Comparison of ENCODE assay signal across 9 mouse cellular contexts in the genomic region with DNA sequence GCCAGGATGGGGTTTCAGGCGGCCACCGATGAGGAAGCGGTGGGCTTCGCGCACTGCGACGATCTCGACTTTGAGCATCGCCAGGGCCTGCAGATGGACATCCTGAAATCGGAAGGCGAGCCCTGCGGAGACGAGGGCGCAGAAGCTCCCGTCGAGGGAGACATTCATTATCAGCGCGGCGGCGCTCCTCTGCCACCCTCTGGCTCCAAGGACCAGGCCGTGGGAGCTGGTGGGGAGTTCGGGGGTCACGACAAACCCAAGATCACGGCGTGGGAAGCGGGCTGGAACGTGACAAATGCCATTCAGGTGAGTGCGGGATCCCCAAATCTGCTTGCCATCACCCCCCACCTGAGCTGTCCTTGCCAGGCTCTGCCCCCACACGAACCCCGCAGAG. TPM values are rescaled to one million over a fixed set of nuclear protein-coding genes. Genes with fewer than 3 reads are reported as not detected.
DNase-seq lines count a peak whose midpoint lies in the region; ATAC-seq and TF ChIP-seq lines count a peak whose summit lies in the region.
"Had no signal": no experiment of that assay in that cellular context is flagged by ENCODE, and none has a peak within 500 bp of the region (broad histone marks: within the 10 kb centered on the region; RNA-seq: fewer than 3 reads in every experiment).

No protein-coding gene starts in this region.

- H3K27me3 ChIP-seq in intestine, embryonic 14.5 days (replicated peaks; ENCODE audit: control insufficient read depth, insufficient read depth, low read length): peaks cover 100% of the 10 kb centered on the region
- H3K27me3 ChIP-seq in intestine, embryonic 15.5 days (replicated peaks): peaks cover 97% of the 10 kb centered on the region
- peaks cover 96% of the 10 kb centered on the region for H3K27me3 ChIP-seq in forebrain, embryonic 11.5 days (ENCODE audit: control insufficient read depth, insufficient read depth, low read length)
- peaks cover 98% of the 10 kb centered on the region for H3K27me3 ChIP-seq in limb, embryonic 15.5 days

- no peaks in the 10 kb centered on the region for H3K36me3 ChIP-seq in intestine, embryonic 14.5 days (ENCODE audit: control insufficient read depth, insufficient read depth, low read length)
- no peaks in the 10 kb centered on the region for H3K36me3 ChIP-seq in intestine, embryonic 15.5 days
- H3K36me3 ChIP-seq in ES-E14 (ENCODE audit: control insufficient read depth, insufficient read depth, low read length, poor library complexity, severe bottlenecking): no peaks in the 10 kb centered on the region
- no peaks in the 10 kb centered on the region for H3K36me3 ChIP-seq in forebrain, embryonic 11.5 days (ENCODE audit: control insufficient read depth, insufficient read depth, low read length)
- H3K36me3 ChIP-seq in limb, embryonic 15.5 days: no peaks in the 10 kb centered on the region

- DNase-seq in intestine, embryonic 14.5 days (ENCODE audit: low spot score): peak; percentile 53
- DNase-seq in ES-E14 (ENCODE audit: low read depth, low spot score): no peak
- peak; percentile 64 for DNase-seq in forebrain, embryonic 11.5 days (ENCODE audit: low spot score)
- DNase-seq in natural killer cell, adult 2 months (ENCODE audit: low spot score in 2 of 2): no peak
- DNase-seq in spleen, postnatal 10 days (ENCODE audit: low spot score in 2 of 2): no peak

- no peaks in the 10 kb centered on the region for H3K9me3 ChIP-seq in intestine, embryonic 14.5 days (ENCODE audit: control insufficient read depth, low read length)
- H3K9me3 ChIP-seq in intestine, embryonic 15.5 days: no peaks in the 10 kb centered on the region
- no peaks in the 10 kb centered on the region for H3K9me3 ChIP-seq in ES-E14 (ENCODE audit: control insufficient read depth, insufficient read depth, low read depth, low read length)
- no peaks in the 10 kb centered on the region for H3K9me3 ChIP-seq in forebrain, embryonic 11.5 days (ENCODE audit: control insufficient read depth, low read length)
- no peaks in the 10 kb centered on the region for H3K9me3 ChIP-seq in limb, embryonic 15.5 days

- in situ Hi-C loops in ES-E14 (cut with MboI; ENCODE audit: low sequenced_read_pairs in 2 of 2, unreplicated experiment in 2 of 2): no loop called here

- H3K27ac ChIP-seq in intestine, embryonic 14.5 days (ENCODE audit: low read depth): no peak overlapping the region
- no peak overlapping the region for H3K27ac ChIP-seq in intestine, embryonic 15.5 days
- no peak overlapping the region for H3K27ac ChIP-seq in ES-E14 (ENCODE audit: insufficient read depth, low read depth, low read length, poor library complexity, severe bottlenecking)
- H3K27ac ChIP-seq in forebrain, embryonic 11.5 days (ENCODE audit: low read depth, low read length): peak overlapping the region; percentile 25; the same call in 1 of the 2 replicates
- H3K27ac ChIP-seq in limb, embryonic 15.5 days: no peak overlapping the region

- H3K4me3 ChIP-seq in intestine, embryonic 14.5 days (ENCODE audit: low read depth, low read length): no peak overlapping the region
- no peak overlapping the region for H3K4me3 ChIP-seq in intestine, embryonic 15.5 days (replicated peaks)
- peak overlapping the region; percentile 18 to 60; a peak in 2 of 4 replicates for H3K4me3 ChIP-seq in ES-E14 (ENCODE audit: insufficient read depth in 1 of 2, low read depth in 1 of 2, low read length in 2 of 2, poor library complexity in 1 of 2, severe bottlenecking in 1 of 2)
- H3K4me3 ChIP-seq in forebrain, embryonic 11.5 days (ENCODE audit: low read depth, low read length): peak overlapping the region; percentile 30
- peak overlapping the region; percentile 28; the same call in 1 of the 2 replicates for H3K4me3 ChIP-seq in limb, embryonic 15.5 days

- H3K4me2 ChIP-seq in intestine, embryonic 14.5 days (ENCODE audit: low read length): no peak overlapping the region
- no peak overlapping the region for H3K4me2 ChIP-seq in intestine, embryonic 15.5 days (replicated peaks)
- peak overlapping the region; percentile 26; the same call in 1 of the 2 replicates for H3K4me2 ChIP-seq in forebrain, embryonic 11.5 days (ENCODE audit: low read depth, low read length, severe bottlenecking)
- peak overlapping the region; percentile 35 for H3K4me2 ChIP-seq in limb, embryonic 15.5 days

- H3K4me1 ChIP-seq in intestine, embryonic 14.5 days (replicated peaks; ENCODE audit: control insufficient read depth, insufficient read depth, low read length): 0 out of 2 replicates have a peak, but pooled peaks cover 3% of the 10 kb centered on the region
- H3K4me1 ChIP-seq in intestine, embryonic 15.5 days (replicated peaks): peaks cover 15% of the 10 kb centered on the region
- H3K4me1 ChIP-seq in ES-E14 (ENCODE audit: control insufficient read depth in 2 of 2, insufficient read depth in 2 of 2, low read length in 2 of 2, poor library complexity in 1 of 2): peaks cover 0 to 21% of the 10 kb centered on the region in 2 experiments; a peak in 2 of 4 replicates
- peaks cover 18% of the 10 kb centered on the region for H3K4me1 ChIP-seq in forebrain, embryonic 11.5 days (replicated peaks; ENCODE audit: control insufficient read depth, insufficient read depth, low read length)
- peaks cover 39% of the 10 kb centered on the region for H3K4me1 ChIP-seq in limb, embryonic 15.5 days

- H3K9ac ChIP-seq in intestine, embryonic 14.5 days (ENCODE audit: low read length): no peak overlapping the region
- H3K9ac ChIP-seq in intestine, embryonic 15.5 days: no peak overlapping the region
- no peak overlapping the region for H3K9ac ChIP-seq in ES-E14 (ENCODE audit: insufficient read depth, low read depth, low read length, poor library complexity, severe bottlenecking)
- peak overlapping the region; percentile 48 for H3K9ac ChIP-seq in forebrain, embryonic 11.5 days (ENCODE audit: low read length)
- H3K9ac ChIP-seq in limb, embryonic 15.5 days: no peak overlapping the region

- no peak for ATAC-seq in intestine, embryonic 14.5 days (replicated peaks; ENCODE audit: low FRiP score, low TSS enrichment, low read depth)
- no peak for ATAC-seq in intestine, embryonic 15.5 days
- no peak for ATAC-seq in forebrain, embryonic 11.5 days (replicated peaks; ENCODE audit: low FRiP score)
- ATAC-seq in limb, embryonic 15.5 days (ENCODE audit: insufficient number of reproducible peaks, low FRiP score, low TSS enrichment, low read depth): no peak
- no peak for ATAC-seq in monocyte, adult 5-6 weeks (replicated peaks; ENCODE audit: insufficient number of reproducible peaks, low FRiP score, low TSS enrichment, poor library complexity, severe bottlenecking)

- WGBS in intestine, embryonic 14.5 days: 1% methylated on average over 30 of the region's 30 CpGs
- WGBS in intestine, embryonic 15.5 days: 1% methylated on average over 30 of the region's 30 CpGs
- WGBS in forebrain, embryonic 11.5 days: under 1% methylated on average over 30 of the region's 30 CpGs
- WGBS in limb, embryonic 15.5 days: under 1% methylated on average over 30 of the region's 30 CpGs

TF ChIP-seq in ES-E14, 5 proteins besides CTCF, POLR2A, EP300 and RAD21:
- no peak for TF ChIP-seq MAFK (IDR thresholded peaks at IDR 0.05; ENCODE audit: insufficient read depth, low read depth, low read length)
- no peak for TF ChIP-seq HCFC1 (IDR thresholded peaks at IDR 0.05; ENCODE audit: borderline replicate concordance, insufficient read depth, low read length)
- TF ChIP-seq ZNF384 (IDR thresholded peaks at IDR 0.05; ENCODE audit: low read depth, low read length): no peak
- no peak for TF ChIP-seq ZC3H11A (IDR thresholded peaks at IDR 0.05; ENCODE audit: borderline replicate concordance, low read depth, low read length)
- no peak for TF ChIP-seq CHD2 (IDR thresholded peaks at IDR 0.05; ENCODE audit: low read depth, low read length)

RNA-seq across cellular contexts. Expression of gene Slc32a1, which starts 0.8 kb away (rescaled TPM):
- not detected in 2 replicates for polyA plus RNA-seq in intestine, embryonic 14.5 days (2014; fragmentation: Nextera tagmentation; extraction: Ambion mirVana)
- not detected in 2 replicates for polyA plus RNA-seq in intestine, embryonic 15.5 days (2015; fragmentation: Nextera tagmentation; extraction: Ambion mirVana)
- total RNA-seq in ES-E14 (2012; rRNA removed): 0.53 and 0.71 TPM in 2 replicates
- polyA plus RNA-seq in forebrain, embryonic 11.5 days (2014; fragmentation: Nextera tagmentation; extraction: Ambion mirVana): 1.9 and 2.5 TPM in 2 replicates
- polyA plus RNA-seq in limb, embryonic 15.5 days (2015; fragmentation: Nextera tagmentation; extraction: Ambion mirVana): not detected in 2 replicates
- not detected in 3 replicates for total RNA-seq in monocyte, adult 5-6 weeks (2017)
- polyA plus RNA-seq: small intestine, adult 2 months had no signal

RNA-seq across cellular contexts. Expression of gene Actr5, which starts 13.4 kb away (rescaled TPM):
- 12.7 and 13.0 TPM in 2 replicates for polyA plus RNA-seq in intestine, embryonic 14.5 days (2014; fragmentation: Nextera tagmentation; extraction: Ambion mirVana)
- polyA plus RNA-seq in intestine, embryonic 15.5 days (2015; fragmentation: Nextera tagmentation; extraction: Ambion mirVana): 9.3 and 9.4 TPM in 2 replicates
- 11.5 and 19.3 TPM in 2 replicates for total RNA-seq in ES-E14 (2012; rRNA removed)
- 20.6 and 20.7 TPM in 2 replicates for polyA plus RNA-seq in forebrain, embryonic 11.5 days (2014; fragmentation: Nextera tagmentation; extraction: Ambion mirVana)
- polyA plus RNA-seq in limb, embryonic 15.5 days (2015; fragmentation: Nextera tagmentation; extraction: Ambion mirVana): 7.2 and 10.2 TPM in 2 replicates
- total RNA-seq in monocyte, adult 5-6 weeks (2017): 22.5 to 30.7 TPM (median 30.6 TPM) in 3 replicates

RNA-seq across cellular contexts. Expression of gene Ppp1r16b, which starts 53.9 kb away (rescaled TPM):
- 5.0 and 5.4 TPM in 2 replicates for polyA plus RNA-seq in intestine, embryonic 14.5 days (2014; fragmentation: Nextera tagmentation; extraction: Ambion mirVana)
- 4.1 and 4.2 TPM in 2 replicates for polyA plus RNA-seq in intestine, embryonic 15.5 days (2015; fragmentation: Nextera tagmentation; extraction: Ambion mirVana)
- total RNA-seq in ES-E14 (2012; rRNA removed): 1.1 and 1.2 TPM in 2 replicates
- polyA plus RNA-seq in forebrain, embryonic 11.5 days (2014; fragmentation: Nextera tagmentation; extraction: Ambion mirVana): 2.8 TPM in 2 replicates
- 4.1 and 4.3 TPM in 2 replicates for polyA plus RNA-seq in limb, embryonic 15.5 days (2015; fragmentation: Nextera tagmentation; extraction: Ambion mirVana)
- total RNA-seq in monocyte, adult 5-6 weeks (2017): 16.0 to 28.4 TPM (median 16.3 TPM) in 3 replicates

Comparison
In these comparisons a context has a peak if more than half of its experiments do, and no peak if none do; other contexts are left out.
1. DNase-seq: peak in intestine, embryonic 14.5 days (single experiment) and forebrain, embryonic 11.5 days (single experiment); none in ES-E14 (single experiment), natural killer cell, adult 2 months (0 of 2) and spleen, postnatal 10 days (0 of 2).
2. H3K4me2 ChIP-seq: peak in forebrain, embryonic 11.5 days (single experiment) and limb, embryonic 15.5 days (single experiment); none in intestine, embryonic 14.5 days (single experiment) and intestine, embryonic 15.5 days (single experiment).
3. H3K4me3 ChIP-seq: peak in ES-E14 (2 of 2), forebrain, embryonic 11.5 days (single experiment) and limb, embryonic 15.5 days (single experiment); none in intestine, embryonic 14.5 days (single experiment) and intestine, embryonic 15.5 days (single experiment).